Mouse (Mus musculus) G1E (cell line): ENCODE measurements around the gene Wdr17.

Experiments used
- CTCF ChIP-seq: IDR thresholded peaks from 2 replicates; pipeline ENCODE4 v1.5.1; 2012; ENCODE audit warnings: low read depth, low read length, inconsistent platforms, mixed read lengths
- GATA1 ChIP-seq: IDR thresholded peaks from 2 replicates; pipeline ENCODE4 v1.6.1; 2012; ENCODE audit warnings: borderline replicate concordance, low read length, inconsistent platforms, mixed read lengths

- no peak for TF ChIP-seq CTCF
- TF ChIP-seq GATA1 = no peak
Observed at GRCm38 (mm10) chr8:54582886-54583285, 304.1 kb downstream of the Wdr17 start.
